Mouse (Mus musculus): Measurements from ENCODE around the gene Gprc5d.

The Gprc5d gene

DNA sequence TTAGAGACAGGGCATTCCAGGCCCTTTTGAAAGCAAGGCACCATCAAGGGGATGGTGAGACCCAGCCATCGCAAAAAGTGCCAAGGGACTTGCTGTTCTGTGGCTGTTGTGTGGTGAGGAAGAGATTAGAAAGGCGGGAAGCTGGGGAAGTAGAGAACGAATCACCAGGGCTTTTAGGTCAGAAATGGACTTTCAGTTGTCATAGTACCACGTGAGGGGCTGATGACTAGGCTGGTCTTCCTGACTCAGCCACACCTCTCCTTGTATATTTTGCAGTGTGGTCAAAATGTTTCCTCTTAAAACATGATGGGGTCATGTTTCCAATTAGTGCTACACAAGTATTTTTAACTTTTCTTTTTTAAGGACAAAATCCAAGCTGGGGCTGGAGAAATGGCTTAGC, 17.7 kb upstream of the Gprc5d start:
- DNase-seq (ENCODE audit: low spot score), result no peak

DNA sequence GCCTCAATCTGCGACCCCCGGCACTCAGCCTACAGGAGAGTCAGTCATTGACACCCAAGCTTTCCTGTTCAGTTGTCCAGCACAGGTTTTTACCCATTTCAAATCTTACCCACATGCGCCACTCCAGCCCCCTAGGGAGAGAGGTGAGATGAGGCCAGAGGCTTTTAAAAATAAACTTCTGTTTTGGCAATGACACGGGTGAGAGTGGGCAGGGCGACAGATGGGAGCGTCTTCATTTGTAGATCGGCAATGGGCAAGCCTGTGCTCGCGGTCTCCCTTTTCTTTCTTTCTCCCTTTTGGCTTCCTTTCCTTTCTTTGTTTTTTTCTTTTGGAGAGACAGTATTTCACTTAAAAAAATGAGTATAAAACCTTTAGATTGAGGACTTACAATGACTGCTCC, 15.4 kb upstream of the Gprc5d start:
- no peak for DNase-seq (ENCODE audit: low spot score)

DNA sequence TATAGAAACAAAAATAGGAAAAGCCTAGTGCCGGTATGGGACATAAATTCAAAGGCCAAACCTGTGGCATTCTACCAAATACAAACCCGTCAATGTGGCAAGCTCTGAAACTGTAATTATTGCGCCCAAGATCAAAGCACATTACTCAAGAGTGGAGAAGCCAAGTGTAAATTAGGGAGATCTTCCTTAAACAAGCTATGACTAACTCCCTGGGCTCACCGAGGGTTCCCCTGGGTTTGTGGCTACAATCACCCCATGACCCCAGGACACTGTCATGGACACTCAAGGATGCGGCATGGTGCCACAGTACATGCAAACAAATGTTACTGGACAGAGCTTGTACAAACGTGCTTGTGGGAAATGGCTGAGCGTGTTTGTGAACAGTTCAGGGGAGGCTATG, 15.0 kb upstream of the Gprc5d start:
- DNase-seq (ENCODE audit: low spot score), result no peak

DNA sequence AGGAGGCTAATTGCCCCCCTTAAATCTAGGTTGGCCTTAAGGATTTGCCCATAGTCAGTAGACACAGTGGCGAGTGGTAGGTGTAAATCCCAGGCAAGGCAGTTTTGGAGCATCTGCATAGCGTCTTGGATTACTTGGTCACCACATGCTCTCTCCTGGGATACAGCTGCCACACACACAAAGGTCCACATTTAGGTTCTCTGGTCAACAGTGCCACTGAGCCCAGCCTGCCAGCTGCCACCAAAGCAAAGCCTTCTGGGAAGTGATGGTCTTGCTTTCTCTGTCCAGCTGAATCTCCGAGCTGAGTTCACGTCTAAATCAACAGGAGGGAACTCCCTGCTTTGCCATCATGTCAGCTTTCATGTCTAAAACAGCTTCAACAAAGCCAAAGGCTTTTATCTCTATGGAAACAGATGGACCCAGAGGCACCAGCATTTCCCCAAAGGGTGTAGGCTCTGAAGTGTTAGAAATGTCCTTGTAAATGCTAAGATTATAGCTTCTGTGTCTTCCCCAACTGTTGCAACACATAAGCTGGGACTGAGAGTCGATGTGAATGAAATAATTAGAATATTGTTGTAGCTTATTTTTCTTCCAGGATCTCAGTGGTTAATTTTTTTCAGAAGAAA, 6.8 kb upstream of the Gprc5d start:
- DNase-seq (ENCODE audit: low spot score), result no peak

DNA sequence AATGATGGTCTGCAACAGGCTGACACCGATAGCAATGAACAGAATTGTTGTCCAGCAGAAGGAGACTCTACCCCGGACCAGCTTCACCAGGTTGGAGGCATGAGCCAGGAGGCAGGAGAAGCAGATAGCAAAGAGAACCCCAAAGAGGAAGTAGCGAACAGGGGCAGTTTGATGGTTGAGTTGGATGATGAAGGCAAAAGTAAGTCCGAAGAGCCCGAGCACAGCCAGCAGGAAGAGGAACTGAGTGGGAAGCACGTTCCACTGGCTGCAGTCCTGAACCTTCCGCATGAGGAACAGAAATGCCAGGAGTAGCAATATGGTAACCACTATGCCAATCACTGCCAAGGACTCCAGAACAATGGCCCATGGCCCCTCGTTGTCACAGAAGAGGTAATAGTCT, 1.6 kb downstream of the Gprc5d start:
- no peak for DNase-seq (ENCODE audit: low spot score)

DNA sequence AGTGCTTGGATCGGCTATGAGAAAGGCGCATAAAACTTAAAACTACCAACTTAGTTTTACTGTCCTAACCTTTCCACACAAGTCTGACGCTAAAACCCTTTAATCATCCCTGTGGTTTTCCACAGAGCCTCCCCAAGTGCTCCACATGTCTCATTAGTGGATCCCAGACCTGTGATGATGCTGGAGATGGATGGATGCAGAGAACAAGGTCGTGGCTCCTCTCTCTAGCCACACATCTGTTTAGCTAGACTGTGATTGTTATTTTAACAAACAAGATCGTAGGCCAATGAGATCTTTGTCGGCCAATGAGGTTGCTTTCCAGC, 5.0 kb downstream of the Gprc5d start:
- no peak for DNase-seq (ENCODE audit: low spot score)

DNA sequence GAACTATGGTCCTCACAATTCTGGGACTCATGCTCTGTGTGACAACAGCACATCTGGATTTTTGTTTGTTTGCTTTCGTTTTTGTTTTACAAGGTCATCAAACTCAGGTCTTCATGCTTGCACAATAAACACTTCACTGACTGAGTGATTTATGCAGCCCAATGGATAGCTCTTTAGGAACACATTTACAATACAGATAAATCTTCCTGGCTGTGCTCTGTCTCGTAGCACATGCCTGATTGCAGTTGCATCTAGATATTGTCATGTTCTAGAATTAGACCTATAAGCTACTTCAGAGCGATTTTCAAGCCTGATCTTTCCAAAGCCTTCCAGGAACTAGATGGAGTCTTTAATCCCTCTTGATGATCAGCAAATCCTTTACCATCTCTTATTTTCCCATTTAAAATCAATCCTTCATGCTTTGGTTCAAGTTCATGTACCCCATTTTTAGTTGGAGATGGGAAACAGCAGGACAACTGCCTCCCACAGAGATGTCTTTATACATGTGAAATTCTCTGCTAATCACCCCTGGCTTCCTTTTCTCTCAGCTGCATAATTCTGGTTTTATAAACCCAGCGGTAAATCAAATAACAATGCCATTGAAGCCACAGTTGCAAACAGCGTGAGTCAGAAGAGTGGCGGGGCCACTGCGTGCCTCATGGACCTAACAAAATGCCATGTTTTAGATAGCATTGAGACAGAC, 5.5 kb downstream of the Gprc5d start:
- no peak for DNase-seq (ENCODE audit: low spot score)

DNA sequence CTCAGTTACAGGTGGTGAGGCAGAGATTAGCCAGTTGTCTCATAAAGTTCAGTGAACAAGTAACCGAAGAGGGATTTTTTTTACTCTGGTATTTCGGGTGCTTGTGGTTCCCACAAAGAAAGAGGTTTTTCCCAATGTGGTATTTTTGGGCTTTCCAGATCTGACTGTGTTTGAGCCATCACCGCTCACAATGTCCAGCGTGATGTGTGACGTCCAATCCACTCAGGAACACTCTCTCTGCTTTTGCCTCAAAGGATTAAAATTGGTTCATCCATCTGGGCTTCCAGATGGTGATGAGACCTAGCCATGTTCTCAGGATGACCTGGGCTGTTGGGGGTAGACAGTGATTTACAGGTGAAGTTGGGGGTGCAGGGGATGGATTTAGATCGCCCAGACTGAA, 11.1 kb downstream of the Gprc5d start:
- no peak for DNase-seq (ENCODE audit: low spot score)

DNA sequence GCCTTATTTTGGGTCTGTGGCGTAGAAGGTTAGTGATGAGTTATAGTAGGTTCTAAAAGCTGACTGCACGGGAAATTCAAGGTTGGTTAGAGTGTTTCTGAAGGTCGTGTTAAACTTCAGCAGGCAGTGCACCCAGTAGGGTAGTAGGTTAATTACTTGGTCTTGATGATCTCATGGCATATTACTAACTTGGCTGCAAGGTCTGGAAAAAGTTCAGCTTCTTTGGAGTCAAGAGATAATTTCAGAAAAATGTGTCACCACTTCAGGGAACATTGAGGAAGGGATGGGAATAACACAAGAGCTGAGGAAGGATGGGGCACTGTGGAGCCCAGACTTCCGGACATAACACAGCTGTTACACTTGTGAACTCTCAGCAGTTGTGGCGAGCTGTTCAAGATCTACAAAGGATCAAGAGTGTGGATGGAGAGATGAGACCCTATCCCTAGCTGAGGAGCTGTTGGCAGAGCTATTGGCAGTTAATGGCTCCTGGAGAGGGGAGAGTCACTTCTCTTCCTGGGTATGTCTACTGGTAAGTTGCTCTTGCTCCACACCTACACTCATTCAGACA, 15.3 kb downstream of the Gprc5d start:
- DNase-seq (ENCODE audit: low spot score), result no peak

DNA sequence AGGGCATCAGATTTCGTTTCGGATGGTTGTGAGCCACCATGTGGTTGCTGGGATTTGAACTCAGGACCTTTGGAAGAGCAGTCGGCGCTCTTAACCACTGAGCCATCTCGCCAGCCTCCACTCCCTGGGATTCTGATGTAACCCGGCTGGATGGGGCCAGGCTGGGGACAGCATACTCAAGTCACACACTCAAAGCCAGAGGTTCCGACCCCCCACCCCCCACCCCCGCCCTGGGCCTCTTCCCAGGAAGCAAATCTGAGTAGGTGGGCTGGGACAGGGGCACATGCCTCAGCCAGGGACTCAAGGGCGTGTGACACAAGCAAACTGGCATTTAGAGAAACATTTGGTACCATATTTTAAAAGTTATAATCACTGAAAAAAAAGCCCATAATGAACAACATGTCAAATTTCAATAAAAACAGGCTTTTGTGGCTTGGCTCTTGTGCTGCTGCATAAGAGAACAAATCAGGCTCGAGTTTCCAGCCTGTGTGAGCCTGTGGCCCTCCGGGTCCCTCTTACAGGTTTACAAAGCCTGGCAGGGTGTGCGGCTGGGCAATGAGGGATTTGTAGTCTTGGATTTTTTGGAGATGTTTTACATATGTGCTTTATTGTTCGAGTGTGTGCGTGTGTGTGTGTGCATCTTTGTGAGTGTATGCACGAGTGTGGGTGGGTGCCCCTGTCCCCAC, 17.2 kb downstream of the Gprc5d start:
- DNase-seq (ENCODE audit: low spot score), result no peak

DNA sequence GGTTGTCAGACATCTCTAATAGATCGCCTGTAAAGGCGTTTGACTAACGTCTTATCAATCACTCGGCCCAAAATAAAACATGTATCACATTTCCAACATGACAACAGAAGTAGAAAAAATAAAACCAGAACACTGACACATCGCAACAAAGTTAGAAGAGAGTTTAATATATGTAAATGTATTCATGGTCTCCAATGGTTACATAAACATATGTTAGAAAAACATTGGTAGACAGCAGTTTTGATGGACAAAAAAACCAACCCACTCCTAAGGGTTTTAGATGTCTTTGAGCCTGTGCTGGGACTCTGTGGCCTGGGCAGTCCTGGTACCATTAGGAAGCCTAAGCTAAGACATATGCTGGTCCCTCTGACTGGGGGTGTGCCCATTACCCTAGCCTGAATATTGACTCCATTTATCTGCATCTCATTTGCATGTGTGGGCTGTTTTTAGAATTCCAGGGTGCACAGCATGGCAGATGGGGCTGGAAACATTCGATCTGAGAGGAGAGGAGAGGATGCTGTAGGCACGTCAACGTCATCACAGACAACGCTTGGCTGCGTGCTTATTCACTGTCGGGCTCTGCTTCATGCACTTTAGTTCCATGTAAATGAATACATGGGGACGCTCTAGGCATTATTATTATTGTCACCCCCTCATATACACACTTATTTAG, 25.1 kb downstream of the Gprc5d start:
- DNase-seq (ENCODE audit: low spot score), result peak; percentile 21

DNA sequence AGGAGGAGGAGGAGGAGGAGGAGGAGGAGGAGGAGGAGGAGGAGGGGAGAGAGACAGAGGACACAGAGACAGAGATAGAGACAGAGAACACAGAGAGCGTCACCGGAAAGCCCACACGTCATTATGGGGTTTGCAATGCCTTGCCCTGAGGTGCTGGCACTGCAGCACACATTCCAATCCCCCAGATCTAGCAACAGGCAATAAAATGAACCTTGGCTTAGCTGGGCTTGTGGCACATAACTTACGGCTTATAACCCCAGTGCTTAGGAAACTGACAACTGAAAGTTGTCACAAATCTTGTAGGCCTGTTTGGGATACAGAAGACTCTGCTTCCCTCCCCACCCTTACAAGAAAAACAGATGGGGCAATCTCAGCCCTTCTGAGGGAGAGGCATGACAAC, 27.4 kb downstream of the Gprc5d start:
- no peak for DNase-seq (ENCODE audit: low spot score)

DNA sequence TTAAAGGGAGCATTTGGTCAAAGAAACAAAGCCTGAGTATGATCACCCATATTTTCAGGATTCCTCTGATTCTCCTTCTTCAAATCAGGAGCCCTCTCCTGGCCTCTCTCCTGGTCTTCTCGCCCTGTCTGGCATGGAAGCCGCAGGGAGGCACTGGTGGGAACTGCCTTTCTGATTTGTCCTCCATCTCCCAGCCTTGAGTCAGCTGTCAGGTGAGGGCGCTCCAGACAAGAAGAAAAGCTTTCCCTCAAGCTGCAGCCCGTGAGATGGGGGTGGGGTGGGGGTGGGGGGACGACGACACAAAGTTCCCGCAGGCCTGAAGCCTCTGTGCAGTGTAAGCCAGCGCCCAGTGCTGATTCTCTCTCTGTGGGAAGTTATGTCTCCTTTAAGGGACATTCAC, 28.3 kb downstream of the Gprc5d start:
- no peak for DNase-seq (ENCODE audit: low spot score)

DNA sequence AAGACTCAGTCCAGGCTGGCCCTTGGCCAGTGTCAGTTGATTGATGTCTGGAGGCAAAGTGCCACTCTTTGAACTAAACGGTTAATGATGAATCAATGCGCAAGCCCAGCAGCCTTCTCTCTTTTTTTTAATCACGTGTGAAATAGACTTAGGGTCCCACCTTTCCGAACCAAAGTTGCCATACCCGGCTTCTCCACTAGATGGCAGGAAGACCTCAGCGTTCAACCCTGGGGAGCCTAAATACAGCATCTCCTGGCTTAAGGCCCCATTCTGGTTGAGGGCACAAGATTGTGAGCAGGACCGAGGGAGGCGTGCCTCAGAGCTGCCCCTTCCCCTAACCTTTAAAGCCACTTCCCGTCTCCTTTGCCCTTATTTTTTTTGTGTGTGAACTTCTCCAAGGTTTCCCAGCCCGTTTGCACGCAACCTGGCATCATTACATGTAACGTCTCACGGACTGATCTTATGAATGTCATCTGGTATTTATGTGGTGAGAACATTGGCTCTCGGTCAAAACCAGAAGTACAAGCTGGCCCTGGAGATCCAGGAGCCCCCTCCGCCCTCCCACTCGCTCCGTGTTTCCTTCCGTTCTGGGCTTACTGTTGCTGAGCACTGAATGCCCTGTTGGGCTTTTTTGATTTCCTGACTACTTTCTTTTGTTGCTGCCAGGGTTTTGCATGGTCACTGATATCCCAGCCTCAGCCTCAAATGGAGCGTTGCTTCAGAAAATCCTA, 30.2 kb downstream of the Gprc5d start:
- peak; percentile 53 for DNase-seq (ENCODE audit: low spot score)

DNA sequence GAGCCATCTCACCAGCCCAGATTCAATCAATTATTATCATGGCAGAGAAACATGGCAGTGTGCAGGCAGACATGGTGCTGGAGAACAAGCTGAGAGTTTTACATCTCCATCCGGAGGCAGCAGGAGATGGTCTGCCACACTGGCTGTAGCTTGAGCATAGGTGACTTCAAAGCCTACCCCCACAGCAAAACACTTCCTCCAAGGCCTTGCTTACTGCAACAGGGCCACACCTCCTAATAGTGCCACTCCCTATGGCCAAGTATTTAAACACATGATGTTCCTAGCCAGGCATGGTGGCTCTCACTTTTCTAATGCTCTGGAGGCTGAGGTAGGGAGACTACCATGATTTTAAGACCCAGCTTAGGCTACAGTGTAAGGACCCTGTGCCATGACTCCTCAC, 32.4 kb downstream of the Gprc5d start:
- DNase-seq (ENCODE audit: low spot score), result no peak

DNA sequence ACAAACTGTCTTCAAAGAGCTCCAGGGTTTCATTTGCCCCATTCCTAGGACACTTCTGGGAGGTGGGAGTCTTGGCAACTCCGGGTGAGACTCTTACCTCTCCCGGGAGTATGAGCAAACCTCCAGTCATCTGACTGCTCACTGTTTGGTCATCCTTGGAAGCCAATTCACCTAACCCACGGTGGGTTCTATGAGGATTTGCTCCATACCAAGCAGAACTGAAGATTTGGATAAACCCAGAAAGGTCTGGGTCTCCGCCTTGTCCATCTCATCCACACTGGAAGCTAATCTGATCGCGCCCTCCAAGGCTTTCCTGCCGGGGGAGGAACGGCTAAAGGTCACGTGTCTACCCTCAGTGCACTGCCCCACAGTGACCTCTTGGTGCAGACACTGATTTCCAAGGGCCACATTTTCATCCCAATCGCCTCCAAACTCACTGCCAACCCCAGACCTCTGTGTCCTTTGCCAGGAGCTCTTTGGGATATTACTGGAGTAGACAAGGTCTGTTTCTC, 34.0 kb downstream of the Gprc5d start:
- no peak for DNase-seq (ENCODE audit: low spot score)

DNA sequence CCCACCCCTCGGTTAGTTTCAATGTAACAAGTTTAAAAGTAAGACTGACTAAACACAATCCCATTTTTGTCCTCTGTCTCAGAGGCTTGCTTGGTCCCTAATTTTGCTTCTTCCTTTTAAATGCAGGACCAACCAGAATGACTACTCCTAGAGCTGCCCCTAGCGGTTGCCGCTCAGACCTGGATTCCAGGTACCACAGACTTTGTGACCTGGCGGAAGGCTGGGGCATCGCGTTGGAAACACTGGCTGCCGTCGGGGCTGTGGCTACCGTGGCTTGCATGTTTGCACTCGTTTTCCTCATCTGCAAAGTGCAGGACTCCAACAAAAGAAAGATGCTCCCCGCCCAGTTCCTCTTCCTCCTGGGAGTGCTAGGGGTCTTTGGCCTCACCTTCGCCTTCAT, 39.7 kb downstream of the Gprc5d start:
- no peak for DNase-seq (ENCODE audit: low spot score)

DNA sequence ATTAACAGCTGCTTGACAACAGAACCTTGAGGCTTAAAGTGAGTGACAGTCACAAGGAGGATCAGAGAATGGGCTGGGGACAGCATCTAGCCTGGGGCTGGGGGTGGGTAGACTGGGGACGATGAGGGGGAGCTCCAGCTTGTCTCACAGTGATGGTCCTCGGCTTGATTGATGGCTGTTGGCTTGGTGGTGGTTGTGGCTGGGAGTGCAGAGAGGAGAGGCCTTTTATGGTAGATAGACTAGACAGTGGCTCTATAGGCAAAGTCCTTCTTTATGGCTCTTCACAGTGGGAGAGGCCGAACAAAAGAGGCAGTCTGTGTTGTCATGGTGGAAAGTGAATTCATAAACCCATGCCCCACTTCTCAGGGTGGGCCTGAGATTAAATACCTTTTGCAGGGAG, 41.9 kb downstream of the Gprc5d start:
- DNase-seq (ENCODE audit: low spot score), result no peak

DNA sequence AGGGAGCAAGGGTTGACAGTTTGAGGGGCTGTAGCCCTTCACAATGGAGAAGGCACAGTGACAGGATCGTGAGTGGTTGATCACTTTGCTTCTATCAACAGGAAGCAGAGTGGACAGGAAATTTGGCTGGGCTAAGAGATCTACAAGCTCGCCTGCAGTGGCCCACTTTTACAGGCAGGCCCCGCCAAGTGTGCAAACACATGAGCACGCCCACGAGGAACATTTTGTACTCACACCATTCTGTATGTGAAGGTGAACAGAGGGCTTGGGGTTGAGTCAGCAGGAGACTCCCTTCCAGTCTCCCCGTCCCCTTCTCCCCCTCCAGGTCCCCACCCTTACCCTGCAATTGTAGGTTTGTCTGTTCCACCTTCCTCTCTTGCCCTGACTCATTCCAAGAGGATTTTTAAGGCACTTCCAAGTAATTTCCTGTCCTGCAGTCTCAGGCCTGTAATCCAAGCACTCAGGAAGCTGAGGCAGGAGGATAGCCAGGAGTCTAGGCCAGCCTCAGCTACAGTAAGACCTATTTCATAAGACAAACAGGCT, 43.6 kb downstream of the Gprc5d start:
- DNase-seq (ENCODE audit: low spot score), result no peak

DNA sequence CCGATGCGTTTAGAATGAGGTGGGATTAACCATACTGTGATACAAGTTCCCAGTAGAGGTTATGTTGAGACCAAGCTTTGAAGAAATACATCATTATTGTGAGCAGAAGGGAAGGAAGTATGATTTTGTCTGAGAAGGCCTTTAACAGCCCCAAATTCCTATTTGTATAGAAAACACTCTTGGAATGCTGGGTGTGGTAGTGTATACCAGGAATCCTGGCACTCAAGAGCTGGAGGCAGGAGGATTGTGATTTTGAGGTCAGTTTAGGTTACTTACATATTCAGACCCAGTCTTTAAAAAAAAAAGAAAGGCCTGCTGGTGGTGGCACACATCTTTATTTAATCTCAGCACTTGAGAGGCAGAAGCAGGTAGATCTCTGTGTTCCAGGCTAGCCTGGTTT, 47.7 kb downstream of the Gprc5d start:
- no peak for DNase-seq (ENCODE audit: low spot score)

DNA sequence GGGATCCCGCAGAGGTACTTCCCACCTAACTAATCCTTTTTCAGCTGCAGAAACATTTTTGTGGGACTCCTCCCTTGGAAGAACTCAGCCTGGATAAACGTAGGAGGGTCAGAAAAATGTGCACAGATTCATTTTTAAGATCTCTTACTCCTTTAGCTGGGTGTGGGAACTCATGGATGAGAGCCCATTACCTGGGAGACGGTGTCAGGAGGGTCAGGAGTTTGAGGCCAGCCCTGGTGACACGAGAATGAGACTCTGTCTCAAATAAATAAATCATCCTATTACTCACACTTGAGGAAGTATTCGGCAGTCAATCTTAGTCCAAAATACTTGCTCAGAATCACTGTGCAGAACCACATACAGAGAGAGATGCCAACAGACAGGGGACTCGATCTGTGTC, 48.2 kb downstream of the Gprc5d start:
- DNase-seq (ENCODE audit: low spot score), result no peak

DNA sequence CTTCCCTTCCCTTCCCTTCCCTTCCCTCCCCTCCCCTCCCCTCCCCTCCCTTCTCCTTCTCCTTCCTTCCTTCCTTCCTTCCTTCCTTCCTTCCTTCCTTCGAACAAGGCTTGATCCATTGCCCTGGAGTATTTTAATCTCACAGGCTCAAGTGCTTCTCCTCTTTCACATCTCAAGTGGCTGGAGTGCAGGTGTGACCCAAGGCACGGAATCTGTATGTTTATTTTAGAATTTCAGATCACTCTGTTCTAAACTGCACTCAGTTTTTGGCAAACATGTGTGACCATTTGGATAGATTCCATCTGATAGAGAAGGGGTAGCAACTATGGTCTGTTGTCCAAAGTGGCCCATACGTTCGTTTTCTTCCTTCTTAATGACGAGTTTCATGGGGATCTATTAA, 49.9 kb downstream of the Gprc5d start:
- DNase-seq (ENCODE audit: low spot score), result no peak
